Mouse (Mus musculus) heart, adult 2 months (tissue): ENCODE data around the gene Chst10.

Source experiments
- CTCF ChIP-seq: fragments of 200-600 bp; IDR thresholded peaks from 2 replicates; pipeline ENCODE4 v1.8.1; 2022; ENCODE audit warnings: antibody characterized with exemption, mild to moderate bottlenecking, moderate library complexity
- EP300 ChIP-seq: fragments of 200-500 bp; IDR thresholded peaks from 2 replicates; pipeline ENCODE4 v1.6.1; 2011; ENCODE audit warnings: low read depth, low read length, control low read depth; ENCODE audit not compliant: insufficient read depth
- POLR2A ChIP-seq: fragments of 200-500 bp; IDR thresholded peaks from 2 replicates; pipeline ENCODE4 v1.6.1; 2011; ENCODE audit warnings: mild to moderate bottlenecking, low read depth, low read length, control low read depth; ENCODE audit not compliant: insufficient read depth

DNA sequence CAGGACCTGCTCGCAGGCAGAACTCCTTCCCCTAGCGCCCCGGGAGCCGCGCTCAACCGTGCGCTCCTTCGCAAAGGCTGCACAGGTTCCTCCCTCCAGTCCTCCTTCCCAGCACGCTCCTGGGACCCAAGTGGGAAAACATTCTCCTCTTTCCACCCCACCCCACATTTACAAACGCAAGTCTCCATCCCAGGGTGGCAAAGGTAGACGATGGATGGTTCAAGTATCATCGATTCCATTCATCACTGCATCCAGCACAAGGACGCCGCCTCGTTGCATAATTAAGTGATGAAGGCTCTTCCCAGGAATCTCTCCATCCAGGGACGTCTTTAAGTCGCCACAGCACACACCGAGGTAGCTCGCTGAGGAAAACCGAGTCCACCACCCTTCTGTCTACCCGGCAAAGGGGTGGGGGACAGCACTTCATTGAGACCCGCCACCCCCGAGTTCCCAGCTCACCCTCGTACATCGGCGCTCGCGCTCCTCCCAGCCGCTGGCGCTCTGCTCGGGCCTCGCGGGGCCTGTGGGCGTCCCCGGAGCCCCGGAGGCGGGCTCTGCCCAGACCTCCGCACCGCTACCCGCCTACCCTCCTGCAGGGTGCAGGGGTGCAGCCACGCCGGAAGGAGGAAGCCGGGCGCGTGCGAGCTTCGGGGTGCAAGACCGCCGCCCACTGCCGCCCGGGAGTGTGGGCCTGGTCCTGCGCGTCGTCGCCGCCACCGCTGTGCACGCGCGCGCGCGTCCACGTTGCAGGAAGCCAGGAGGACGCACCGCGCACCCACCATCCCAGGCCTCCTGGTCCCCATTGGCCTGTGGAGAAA, at the start of gene Chst10:
- TF ChIP-seq CTCF (no peak), EP300 (no peak), POLR2A (no peak)
